Mouse (Mus musculus) embryonic facial prominence, embryonic 11.5 days (tissue): Measurements from ENCODE around the gene Tspan5. TPM values are rescaled to one million over a fixed set of nuclear protein-coding genes. Genes with fewer than 3 reads are reported as not detected.

ENCODE experiments used
- ATAC-seq: fragments of 200-750 bp; cut with Nextera tagmentation; replicated peaks from 2 replicates; pipeline ENCODE4 v1.8.0; 2017; ENCODE audit warnings: low read depth; ENCODE audit not compliant: insufficient number of reproducible peaks, low FRiP score, low TSS enrichment
- DNase-seq: peaks from one replicate; pipeline ENCODE4 v3.0.0-alpha.2; 2015; ENCODE audit warnings: low spot score
- H3K27ac ChIP-seq: fragments of 300-500 bp; sonication (generic); replicated peaks from 2 replicates; pipeline ENCODE4 v1.5.1; 2014; ENCODE audit warnings: mild to moderate bottlenecking, low read depth, low read length, control low read depth
- H3K27me3 ChIP-seq: fragments of 300-500 bp; sonication (generic); 2 replicates; pipeline ENCODE4 v1.6.1; 2014; ENCODE audit warnings: mild to moderate bottlenecking, low read length, moderate library complexity, mixed read lengths; ENCODE audit not compliant: control insufficient read depth, insufficient read depth
- H3K36me3 ChIP-seq: fragments of 300-500 bp; sonication (generic); replicated peaks from 2 replicates; pipeline ENCODE4 v1.6.1; 2014; ENCODE audit warnings: low read depth, mild to moderate bottlenecking, low read length, moderate library complexity, mixed read lengths; ENCODE audit not compliant: control insufficient read depth, insufficient read depth
- H3K4me1 ChIP-seq: fragments of 300-500 bp; sonication (generic); 2 replicates; pipeline ENCODE4 v1.6.1; 2014; ENCODE audit warnings: low read length, mixed read lengths; ENCODE audit not compliant: control insufficient read depth, insufficient read depth
- H3K4me2 ChIP-seq: fragments of 300-500 bp; sonication (generic); 2 replicates; pipeline ENCODE4 v1.6.1; 2014; ENCODE audit warnings: low read depth, mild to moderate bottlenecking, control low read depth, low read length, moderate library complexity
- H3K4me3 ChIP-seq: fragments of 300-500 bp; sonication (generic); 2 replicates; pipeline ENCODE4 v1.5.1; 2014; ENCODE audit warnings: low read depth, low read length, control low read depth
- H3K9ac ChIP-seq: fragments of 300-500 bp; sonication (generic); replicated peaks from 2 replicates; pipeline ENCODE4 v1.6.1; 2014; ENCODE audit warnings: mild to moderate bottlenecking, control low read depth, low read length
- H3K9me3 ChIP-seq: fragments of 300-500 bp; sonication (generic); replicated peaks from 2 replicates; pipeline ENCODE4 v1.6.1; 2016; ENCODE audit warnings: mild to moderate bottlenecking, low read length, inconsistent platforms, mixed read lengths; ENCODE audit not compliant: control insufficient read depth
- WGBS: fragments of 180-500 bp; shearing (Covaris S2); extraction: QIAGEN DNeasy Blood & Tissue Kit; methylation state at CpG from one replicate; pipeline ENCODE4 v1.1.7; 2014; 5-methylcytosine and 5-hydroxymethylcytosine counted together
- polyA plus RNA-seq: library from polyadenylated mRNA; unstranded; fragments of >200 nt; fragmentation: Nextera tagmentation; extraction: Ambion mirVana; gene quantifications from 2 replicates; pipeline ENCODE4 v1.2.1, GENCODE M21; 2014

The Tspan5 gene
- polyA plus RNA-seq, 1 experiment from 2014 or later: 34.4 TPM

DNA sequence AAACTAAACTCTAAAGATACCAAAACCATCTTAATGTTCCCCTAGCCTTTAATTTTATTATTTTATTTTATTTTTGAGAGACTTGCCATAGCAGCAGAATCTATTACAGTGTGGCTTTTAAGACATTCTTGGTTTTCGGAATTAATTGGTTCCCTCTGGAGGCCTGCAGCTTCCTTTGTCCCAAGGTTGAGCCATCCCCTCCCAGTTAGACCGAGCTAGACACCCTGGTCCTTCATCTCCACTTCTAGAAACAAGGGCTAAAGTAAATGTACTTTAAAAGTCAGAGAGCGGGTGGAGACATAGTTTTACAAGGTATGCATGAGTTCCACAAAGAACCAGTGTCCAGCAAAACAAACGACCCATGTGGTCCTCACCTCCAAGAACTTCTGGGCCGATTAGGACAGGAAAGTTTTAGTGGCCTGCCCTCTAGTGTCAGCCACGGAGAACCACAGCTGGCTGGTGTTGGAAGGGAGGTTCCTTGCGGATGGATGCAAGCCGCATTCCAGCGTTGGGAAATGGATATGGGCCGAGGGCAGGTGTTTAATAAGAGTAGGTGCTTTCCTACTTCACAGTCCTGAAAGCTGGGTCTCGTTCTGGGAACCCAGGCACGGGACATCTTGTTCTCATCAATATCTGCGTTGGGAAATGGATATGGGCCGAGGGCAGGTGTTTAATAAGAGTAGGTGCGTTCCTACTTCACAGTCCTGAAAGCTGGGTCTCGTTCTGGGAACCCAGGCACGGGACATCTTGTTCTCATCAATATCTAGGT, 164.3 kb downstream of the Tspan5 start:
- H3K4me2 ChIP-seq: no peak overlapping the region
- H3K27me3 ChIP-seq: no peaks in the 10 kb centered on the region
- no peak overlapping the region for H3K9ac ChIP-seq
- no peaks in the 10 kb centered on the region; the same call in 1 of the 2 replicates for H3K4me1 ChIP-seq
- DNase-seq (peak; percentile 88), ATAC-seq (peak; percentile 46)
- H3K4me3 ChIP-seq: no peak overlapping the region
- WGBS: 30% methylated on average over 17 of the region's 17 CpGs
- H3K27ac ChIP-seq: no peak overlapping the region
- H3K9me3 ChIP-seq: no peaks in the 10 kb centered on the region
- no peaks in the 10 kb centered on the region for H3K36me3 ChIP-seq

DNA sequence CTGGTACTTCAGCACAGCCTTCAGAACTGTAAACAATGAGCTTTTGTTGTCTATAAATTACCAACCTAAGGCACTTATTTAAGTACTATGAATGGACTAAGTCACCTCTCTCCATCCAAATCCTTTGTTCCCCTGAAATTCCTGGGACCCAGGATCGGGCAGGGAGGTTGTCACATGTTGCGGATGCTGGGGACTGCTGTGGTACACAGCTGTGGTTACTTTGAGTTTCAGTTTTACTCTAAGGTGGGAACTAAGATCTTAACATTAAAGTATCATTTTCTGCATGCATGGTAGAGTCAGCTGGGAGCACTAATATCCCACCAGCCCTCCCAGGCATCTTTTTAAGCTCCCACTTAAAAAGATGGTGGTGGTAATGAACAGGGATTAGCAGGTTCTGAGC, 167.3 kb downstream of the Tspan5 start:
- Histone ChIP-seq H3K36me3 (no peaks in the 10 kb centered on the region), H3K4me1 (no peaks in the 10 kb centered on the region; the same call in 1 of the 2 replicates), H3K27ac (no peak overlapping the region), H3K27me3 (no peaks in the 10 kb centered on the region), H3K9ac (no peak overlapping the region), H3K9me3 (no peaks in the 10 kb centered on the region), H3K4me2 (no peak overlapping the region), H3K4me3 (no peak overlapping the region)
- 84% methylated on average over 2 of the region's 2 CpGs for WGBS
- no peak for DNase-seq
- no peak for ATAC-seq

- H3K4me1 ChIP-seq: no peaks in the 10 kb centered on the region
- H3K27me3 ChIP-seq: no peaks in the 10 kb centered on the region
- H3K4me2 ChIP-seq: no peak overlapping the region
- H3K36me3 ChIP-seq: no peaks in the 10 kb centered on the region
- H3K9me3 ChIP-seq: no peaks in the 10 kb centered on the region
- H3K4me3 ChIP-seq: no peak overlapping the region
- no peak overlapping the region for H3K9ac ChIP-seq
- 83% methylated on average over 8 of the region's 8 CpGs for WGBS
- H3K27ac ChIP-seq: no peak overlapping the region
- ATAC-seq: no peak
- DNase-seq: no peak
Measured at GRCm38 (mm10) chr3:138912504-138912903, 170.5 kb downstream of the Tspan5 start.

DNA sequence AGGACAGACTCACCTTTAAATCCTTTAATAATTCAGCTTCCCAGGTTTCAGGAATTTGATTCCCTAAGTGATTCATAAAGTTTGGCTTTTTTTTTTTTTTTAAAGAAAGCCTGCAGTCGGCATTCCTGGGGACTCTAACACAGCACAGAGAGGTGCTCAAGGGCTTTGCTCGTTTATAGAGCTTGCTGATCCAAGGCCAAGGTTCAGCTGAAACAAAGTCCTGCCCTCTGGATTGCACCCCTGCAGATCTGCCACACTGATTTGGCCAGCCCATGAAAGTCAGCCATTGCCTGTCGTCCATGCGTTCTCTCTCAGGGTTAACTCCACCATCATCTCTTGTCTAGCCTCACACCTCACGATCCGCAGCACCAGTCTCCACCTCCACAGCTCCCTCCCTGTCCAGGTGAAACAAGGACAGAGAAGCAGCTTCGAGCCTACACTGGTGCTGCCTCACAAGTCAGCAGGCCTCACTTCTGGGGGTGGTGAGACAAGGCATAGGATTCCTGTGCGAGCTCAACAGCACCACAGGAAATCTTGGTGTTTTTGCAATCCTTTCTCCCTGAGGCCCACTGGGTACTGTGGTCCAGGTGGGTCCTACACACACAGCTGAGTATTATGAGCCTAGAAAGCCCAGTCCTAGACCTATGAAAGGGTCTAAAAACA, 172.8 kb downstream of the Tspan5 start:
- Histone ChIP-seq H3K36me3 (no peaks in the 10 kb centered on the region), H3K27me3 (no peaks in the 10 kb centered on the region), H3K4me1 (no peaks in the 10 kb centered on the region), H3K9me3 (no peaks in the 10 kb centered on the region), H3K4me2 (no peak overlapping the region), H3K4me3 (no peak overlapping the region), H3K9ac (no peak overlapping the region), H3K27ac (no peak overlapping the region)
- no peak for ATAC-seq
- WGBS: 59% methylated on average over 8 of the region's 8 CpGs
- DNase-seq: no peak

DNA sequence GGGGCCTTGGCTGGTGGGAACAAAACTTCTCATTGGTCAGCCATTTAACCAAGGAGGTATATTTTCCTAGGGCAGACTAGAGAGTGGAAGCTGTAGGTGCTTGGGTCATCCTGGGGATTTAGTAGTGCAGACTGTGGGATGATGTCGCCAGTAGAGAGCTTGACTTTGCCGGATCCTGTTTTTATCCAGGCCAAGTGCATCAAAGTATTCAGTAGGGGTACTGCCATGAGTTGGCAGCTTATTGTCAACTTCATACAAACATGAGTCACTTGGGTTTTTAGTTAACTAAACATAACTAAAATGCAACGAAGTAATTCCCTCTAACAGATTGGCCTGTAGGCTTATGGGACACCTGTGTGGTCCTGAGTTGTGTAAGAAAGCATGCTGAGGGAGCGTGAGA, 174.6 kb downstream of the Tspan5 start:
- Histone ChIP-seq H3K4me3 (no peak overlapping the region), H3K36me3 (no peaks in the 10 kb centered on the region), H3K9me3 (no peaks in the 10 kb centered on the region), H3K27ac (no peak overlapping the region), H3K4me1 (no peaks in the 10 kb centered on the region), H3K4me2 (no peak overlapping the region), H3K9ac (no peak overlapping the region), H3K27me3 (no peaks in the 10 kb centered on the region)
- DNase-seq: no peak
- WGBS: 92% methylated on average over 4 of the region's 4 CpGs
- no peak for ATAC-seq

DNA sequence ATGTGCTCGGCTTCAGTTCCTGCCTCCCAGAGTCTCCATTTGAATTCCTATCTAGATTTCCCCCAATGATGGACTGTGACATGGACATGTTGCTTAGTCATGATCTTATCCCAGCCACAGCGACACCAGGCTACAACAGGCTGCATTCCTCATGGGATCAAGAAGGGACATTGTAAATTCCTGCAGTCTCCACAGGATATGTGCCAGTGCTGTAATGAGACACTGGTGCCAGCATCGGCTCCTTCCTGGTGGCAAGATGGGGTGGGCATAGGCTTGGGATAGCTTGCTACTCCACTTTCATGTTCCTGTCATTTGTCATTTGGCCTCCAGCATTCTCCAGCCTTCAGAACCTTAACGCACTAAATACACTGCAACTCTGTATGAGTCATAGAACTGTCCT, 175.0 kb downstream of the Tspan5 start:
- no peak overlapping the region for H3K9ac ChIP-seq
- no peak overlapping the region for H3K4me3 ChIP-seq
- no peak overlapping the region for H3K27ac ChIP-seq
- H3K27me3 ChIP-seq: no peaks in the 10 kb centered on the region
- H3K4me2 ChIP-seq: no peak overlapping the region
- no peaks in the 10 kb centered on the region for H3K4me1 ChIP-seq
- no peaks in the 10 kb centered on the region for H3K9me3 ChIP-seq
- DNase-seq (no peak), ATAC-seq (no peak)
- no peaks in the 10 kb centered on the region for H3K36me3 ChIP-seq
- WGBS: 83% methylated on average over 4 of the region's 4 CpGs

GRCm38 (mm10) chr3:138918241-138918640, 176.2 kb downstream of the Tspan5 start:
- no peak for ATAC-seq
- H3K9me3 ChIP-seq: no peaks in the 10 kb centered on the region
- DNase-seq: no peak
- 86% methylated on average over 4 of the region's 4 CpGs for WGBS
- H3K9ac ChIP-seq: no peak overlapping the region
- no peaks in the 10 kb centered on the region for H3K27me3 ChIP-seq
- H3K4me1 ChIP-seq: no peaks in the 10 kb centered on the region
- H3K36me3 ChIP-seq: no peaks in the 10 kb centered on the region
- H3K4me2 ChIP-seq: no peak overlapping the region
- no peak overlapping the region for H3K4me3 ChIP-seq
- no peak overlapping the region for H3K27ac ChIP-seq

DNA sequence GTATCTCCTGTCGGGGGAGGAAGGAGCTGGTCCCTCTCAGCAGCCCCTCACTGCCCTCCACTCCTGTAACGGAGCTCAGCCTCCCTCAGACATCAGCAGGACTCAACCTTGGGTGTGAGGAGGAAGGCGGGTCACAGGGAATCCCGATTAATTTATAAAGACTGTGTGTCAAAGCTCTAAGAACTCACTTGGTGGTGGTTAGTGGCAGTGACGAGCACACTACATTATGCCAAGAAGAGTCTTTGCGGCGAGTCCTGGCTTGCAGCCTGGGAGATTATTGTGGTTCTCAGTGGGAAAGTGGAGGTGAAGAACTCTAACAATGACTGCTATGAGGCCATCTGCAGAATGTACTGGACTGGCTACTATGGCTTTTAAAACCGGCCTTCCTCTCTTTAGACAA, 184.2 kb downstream of the Tspan5 start:
- Histone ChIP-seq H3K4me2 (no peak overlapping the region), H3K9ac (no peak overlapping the region), H3K36me3 (no peaks in the 10 kb centered on the region), H3K9me3 (no peaks in the 10 kb centered on the region), H3K4me1 (no peaks in the 10 kb centered on the region), H3K27me3 (no peaks in the 10 kb centered on the region), H3K27ac (no peak overlapping the region), H3K4me3 (no peak overlapping the region)
- WGBS: 88% methylated on average over 8 of the region's 8 CpGs
- no peak for ATAC-seq
- DNase-seq: no peak
